Mouse (Mus musculus): Measurements from ENCODE around the gene Sarm1.
"Not testable (repeated sequence)": the region's sequence is repeated elsewhere in the genome, so short reads cannot be mapped to it uniquely, and the experiment has no call there.

Sarm1 gene
- long read RNA-seq, experiment 1, full-length matches to known transcripts, result 2 of 4 reads
- long read RNA-seq, experiment 1, partial matches to known transcripts, result 0 of 4 reads
- long read RNA-seq, experiment 1, other reads (novel, unspliced or antisense), result 2 of 4 reads
- long read RNA-seq, experiment 2, full-length matches to known transcripts, result 3 of 5 reads
- long read RNA-seq, experiment 2, partial matches to known transcripts, result 1 of 5 reads
- long read RNA-seq, experiment 2, other reads (novel, unspliced or antisense), result 1 of 5 reads

DNA sequence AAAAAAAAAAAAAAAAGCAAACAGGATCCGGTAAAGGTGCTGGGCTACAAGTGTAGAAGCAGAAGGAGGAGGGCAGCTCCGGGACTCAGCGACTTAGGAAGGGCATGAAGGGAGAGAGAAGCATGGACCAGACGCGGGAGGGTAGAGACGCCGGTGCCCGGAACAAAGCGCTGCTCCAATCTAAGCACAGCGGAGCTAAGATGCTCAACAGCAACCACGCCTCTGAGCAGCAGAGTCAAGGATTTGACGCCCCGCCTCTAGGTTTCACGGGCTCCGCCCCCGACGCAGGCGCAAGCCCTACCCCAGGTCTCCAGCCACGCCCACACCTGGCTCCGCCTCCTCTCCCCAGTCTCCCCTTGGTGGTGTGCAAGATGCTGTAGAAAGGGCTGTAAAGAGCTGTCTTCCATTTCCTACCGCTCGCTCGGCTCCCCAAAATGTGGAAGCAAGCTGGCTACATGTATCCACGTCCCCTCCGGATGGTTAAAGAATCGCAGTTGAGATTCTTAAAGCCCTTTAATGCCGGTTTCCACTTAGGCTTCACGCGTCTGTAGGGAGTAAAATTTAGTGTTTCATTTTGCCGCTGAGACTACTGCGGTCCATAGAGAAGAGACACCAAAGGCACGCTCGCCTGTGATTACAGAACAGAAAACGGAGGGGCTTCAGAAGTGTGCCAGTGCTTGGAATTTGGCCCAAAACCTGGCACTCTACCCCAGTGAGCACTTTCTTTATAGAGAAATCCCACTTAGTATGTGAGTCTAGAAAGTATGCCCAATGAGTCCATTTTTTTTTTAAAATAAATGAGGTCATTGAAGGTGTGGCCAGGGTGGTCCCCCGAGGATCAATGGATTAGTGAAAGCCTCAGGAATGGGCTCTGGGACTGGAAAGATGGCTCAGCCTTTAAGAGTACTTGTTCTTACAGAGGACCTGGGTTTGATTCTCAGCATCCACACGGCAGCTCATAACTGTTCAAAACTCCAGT lies at the start of gene Sarm1:
Gene Sarm1 (minus strand): TSS at position 211 of the 979 bp plus-strand sequence.
- intact Hi-C loops (cut with DNase I), result no loop called here

DNA sequence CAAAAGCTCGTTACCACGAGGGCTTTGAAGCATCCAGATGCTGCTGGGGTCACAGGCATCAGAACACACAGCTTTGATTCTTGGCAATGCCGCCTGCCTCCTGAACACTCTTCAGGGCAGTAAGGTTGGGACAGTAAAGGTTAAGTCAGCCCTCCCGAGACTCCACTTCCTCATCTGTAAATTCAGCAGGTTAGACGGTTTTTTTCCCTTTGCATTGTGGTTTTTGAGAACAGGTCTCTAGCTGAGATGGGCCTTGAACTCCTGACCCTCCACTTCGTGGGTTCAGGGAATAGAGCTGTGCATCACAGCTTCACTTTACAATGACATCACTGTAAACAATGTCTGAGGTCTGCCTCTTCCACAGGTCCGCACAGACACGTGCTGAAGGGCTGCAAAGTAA lies 47.6 kb upstream of the Sarm1 start:
- intact Hi-C loops (cut with DNase I), result no loop called here

DNA sequence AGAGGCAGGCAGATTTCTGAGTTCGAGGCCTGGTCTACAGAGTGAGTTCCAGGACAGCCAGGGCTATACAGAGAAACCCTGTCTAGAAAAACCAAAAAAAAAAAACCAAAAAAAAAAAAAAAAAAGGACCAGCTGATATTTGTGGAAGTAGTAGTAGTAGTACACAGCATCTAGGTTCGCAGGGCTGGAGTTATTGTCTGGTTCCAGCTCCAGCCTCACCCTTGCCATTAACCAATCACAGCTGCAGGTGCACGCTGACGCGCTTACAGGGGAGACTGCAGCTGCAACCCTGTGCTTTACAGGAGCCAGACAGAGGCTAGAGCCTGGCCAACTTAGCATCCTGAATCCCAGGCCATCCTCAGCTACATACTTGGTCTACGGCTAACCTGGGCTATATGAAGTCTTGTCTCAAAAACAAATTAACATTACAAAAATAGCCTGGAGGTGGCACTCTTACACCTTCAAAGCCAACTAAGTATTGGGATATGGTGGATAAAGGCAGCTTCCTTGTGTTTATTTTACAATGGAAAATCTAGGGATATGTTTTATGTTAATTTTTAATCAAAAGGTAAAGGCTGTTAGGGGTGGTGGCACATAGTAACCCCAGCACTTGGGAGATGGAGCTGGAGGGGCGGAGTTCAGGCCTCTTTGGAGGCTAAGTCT lies 47.0 kb upstream of the Sarm1 start:
- intact Hi-C loops (cut with DNase I), result no loop called here

DNA sequence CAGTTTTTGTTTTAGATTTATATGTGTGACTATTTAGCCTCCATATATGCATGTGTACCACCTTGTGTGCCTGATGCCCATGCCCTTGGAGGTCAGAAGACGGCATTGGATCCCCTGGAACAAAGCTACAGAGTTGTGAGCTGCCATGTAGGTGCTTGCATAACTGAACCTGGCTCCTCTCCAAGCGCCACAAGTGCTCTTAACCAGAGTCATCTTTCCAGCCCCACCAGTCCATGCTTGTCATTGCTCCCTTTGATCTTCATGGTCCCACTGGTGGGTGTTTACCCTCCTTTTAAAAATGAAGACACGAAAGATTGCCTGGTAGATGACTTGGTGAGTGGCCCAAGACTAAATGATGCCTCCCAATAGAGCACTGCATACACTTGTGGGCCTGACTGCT lies 42.8 kb upstream of the Sarm1 start:
- intact Hi-C loops (cut with DNase I), result no loop called here

DNA sequence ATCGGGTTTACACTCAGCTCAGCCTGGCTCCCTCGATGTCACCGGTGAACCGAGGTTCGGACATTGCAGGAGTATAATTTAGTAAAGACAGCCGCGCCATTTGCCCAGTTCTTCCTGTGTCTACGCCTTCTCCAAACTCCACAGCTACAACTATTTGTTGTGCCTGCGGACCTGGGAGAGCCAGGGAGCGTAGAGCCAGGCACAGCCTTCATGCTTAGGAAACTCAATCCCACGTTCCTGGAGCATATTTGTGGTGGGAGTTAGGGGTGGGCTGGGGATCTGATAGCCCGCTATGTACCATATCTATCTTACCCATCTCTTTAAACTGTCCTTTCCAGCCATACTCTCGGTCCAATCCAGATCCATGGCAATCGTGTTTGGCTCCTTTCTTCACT lies 39.1 kb upstream of the Sarm1 start:
- intact Hi-C loops (cut with DNase I), result no loop called here

DNA sequence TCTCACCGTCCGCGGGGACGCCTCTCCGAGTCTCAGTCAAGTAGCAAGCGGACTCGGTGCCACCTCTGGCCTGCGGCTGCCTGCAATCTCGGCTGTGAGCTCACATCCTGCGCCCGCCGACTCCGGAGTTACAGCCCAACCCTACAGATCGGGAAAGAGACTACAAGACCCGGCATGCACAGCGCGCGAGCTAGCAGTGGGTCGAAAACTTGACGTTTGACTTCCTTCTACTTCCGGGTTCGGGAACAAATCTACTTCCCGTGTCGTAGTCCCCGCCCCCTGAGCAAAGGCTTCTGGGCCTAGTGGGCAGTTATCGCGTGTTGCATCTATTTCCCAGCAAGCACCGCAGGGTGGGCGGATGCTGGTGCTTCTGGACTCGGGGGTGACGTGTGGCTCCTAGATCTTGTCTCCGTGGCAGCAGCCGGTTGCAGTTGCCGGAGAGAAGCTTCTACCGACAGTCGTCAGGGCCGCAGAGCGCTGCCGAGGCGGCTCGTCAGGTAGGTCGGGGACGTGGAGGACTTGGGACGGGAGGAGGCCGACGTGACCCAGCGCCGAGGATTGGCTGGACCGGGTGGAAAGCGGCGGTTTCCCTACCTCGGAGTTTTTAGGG lies 38.6 kb upstream of the Sarm1 start, which contains the start of the genes Tnfaip1 and Ift20:
Gene Tnfaip1 (minus strand): TSS at position 253 of the 610 bp plus-strand sequence.
Gene Ift20 (plus strand): TSS at position 282 of the 610 bp plus-strand sequence.
- intact Hi-C loops (cut with DNase I), result no loop called here

DNA sequence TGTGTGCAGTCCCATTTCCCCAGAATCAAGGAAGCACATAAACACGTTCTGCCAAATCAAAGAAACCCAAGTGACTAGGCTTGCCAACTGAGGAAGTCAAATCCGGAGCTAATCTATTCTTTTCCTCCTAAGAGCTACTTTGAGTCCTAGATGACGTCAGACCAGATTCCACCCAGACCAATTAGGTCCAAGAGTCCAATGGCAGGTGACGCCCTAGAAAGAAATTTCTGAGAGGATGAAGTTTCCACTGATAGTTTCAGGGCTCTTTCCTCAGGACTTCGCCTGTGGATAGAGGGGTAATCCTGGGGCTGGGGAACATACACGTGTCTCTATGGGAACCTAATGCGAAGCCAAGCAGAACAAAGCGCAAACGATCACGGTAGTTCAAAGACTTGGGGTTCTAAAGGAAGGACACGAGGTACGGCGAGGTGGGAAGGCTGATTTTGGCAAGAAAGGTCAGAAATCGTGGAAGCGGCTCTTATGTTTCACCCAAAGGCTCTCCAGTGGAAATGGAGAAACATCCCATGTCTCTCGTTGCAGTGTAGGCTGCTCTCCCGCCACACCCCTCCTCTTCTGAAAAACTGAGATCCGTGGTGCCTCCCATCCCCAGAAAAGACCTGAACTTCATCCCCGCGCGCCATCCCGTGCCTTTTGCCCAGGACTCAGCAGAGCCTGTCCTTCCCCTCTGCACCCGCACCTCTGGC lies 38.0 kb upstream of the Sarm1 start:
- intact Hi-C loops (cut with DNase I), result no loop called here

DNA sequence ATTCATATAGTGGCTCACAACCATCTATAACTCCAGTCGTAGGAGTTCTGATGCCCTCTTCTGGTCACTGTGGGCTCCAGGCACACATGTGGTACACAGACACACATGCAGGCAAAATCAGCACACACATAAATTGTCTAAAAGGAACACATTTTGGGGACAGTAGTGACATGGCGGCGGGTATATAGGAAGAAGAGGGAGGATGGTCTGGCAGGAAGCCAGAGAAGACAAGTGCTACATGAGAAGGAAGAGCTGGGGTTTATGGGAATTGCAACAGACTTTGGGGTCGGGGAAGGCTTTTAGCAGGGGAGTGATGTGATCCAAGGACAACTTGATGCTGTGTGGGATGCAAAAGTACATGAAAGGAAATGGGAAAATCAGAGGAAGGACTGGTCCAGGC lies 37.0 kb upstream of the Sarm1 start:
- intact Hi-C loops (cut with DNase I), result no loop called here

DNA sequence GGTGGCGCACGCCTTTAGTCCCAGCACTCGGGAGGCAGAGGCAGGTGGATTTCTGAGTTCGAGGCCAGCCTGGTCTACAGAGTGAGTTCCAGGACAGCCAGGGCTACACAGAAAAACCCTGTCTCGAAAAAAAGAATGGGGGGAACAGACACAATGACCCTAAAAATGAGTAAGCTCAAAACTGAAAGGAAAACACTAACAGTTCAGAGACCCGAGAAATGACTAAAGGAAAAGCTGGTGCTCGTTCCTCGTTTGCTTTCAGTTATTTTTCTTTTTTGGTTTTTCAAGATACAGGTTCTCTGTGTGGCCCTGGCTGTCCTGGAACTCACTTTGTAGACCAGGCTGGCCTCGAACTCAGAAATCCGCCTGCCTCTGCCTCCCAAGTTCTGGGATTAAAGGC lies 34.0 kb upstream of the Sarm1 start:
- intact Hi-C loops (cut with DNase I), result not testable (repeated sequence)

DNA sequence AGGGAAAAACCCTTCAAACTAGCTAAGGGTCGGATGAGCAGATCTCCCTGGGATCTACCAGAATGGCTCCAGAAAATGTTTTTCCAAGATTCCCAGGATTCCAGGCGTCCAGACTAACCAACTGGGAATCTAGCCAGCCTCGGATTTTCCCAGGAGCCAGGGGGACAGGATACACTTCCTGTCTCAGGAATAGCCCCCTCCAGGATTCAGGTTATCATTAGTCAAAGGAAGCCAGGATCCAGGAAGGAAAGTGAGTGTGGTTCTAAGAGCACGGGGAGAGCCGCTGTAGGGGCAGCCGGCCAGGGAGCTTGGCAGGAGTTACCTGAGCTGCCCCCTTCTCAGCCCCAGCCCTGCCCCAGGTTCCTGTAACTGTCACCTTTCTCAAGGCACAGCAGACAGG lies 33.5 kb upstream of the Sarm1 start:
- intact Hi-C loops (cut with DNase I), result no loop called here

DNA sequence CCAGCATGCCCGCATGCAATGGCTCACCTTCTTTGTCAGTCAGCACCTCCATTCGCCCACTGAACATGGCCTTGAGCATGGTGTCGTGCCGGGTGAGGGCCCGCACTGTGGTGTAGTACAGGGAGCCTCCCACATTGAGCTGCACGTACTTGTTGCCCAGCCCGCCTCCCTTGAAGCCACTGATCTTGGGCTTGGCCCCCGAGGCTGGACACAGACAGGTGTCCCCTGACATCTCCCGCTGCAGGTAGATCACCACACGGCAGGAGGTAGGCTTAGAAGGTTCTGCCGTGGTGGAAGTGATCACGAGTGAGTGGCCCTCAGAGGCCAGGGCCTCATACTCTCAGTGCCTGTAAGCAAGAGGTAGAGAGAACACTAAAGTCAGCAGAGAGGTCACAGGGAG lies 32.4 kb upstream of the Sarm1 start:
- intact Hi-C loops (cut with DNase I), result no loop called here

DNA sequence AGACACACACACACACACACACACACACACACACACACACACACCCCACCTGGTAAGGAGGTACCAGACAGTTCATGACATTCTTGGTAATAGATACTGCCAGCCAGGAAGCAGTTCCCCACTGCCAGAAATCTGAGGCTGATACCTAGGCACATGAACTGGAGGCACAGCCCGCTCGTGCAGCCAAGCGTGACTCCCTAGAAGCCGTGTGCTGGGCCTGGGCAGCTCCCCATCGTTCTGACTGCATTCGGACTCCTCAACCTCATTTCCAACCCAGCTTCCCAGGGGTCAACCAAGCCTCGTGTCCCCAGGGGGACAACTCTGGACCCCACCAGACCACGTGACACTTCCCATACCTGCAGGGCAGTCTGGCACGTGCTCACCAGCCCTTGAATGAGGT lies 31.2 kb upstream of the Sarm1 start:
- intact Hi-C loops (cut with DNase I), result no loop called here

DNA sequence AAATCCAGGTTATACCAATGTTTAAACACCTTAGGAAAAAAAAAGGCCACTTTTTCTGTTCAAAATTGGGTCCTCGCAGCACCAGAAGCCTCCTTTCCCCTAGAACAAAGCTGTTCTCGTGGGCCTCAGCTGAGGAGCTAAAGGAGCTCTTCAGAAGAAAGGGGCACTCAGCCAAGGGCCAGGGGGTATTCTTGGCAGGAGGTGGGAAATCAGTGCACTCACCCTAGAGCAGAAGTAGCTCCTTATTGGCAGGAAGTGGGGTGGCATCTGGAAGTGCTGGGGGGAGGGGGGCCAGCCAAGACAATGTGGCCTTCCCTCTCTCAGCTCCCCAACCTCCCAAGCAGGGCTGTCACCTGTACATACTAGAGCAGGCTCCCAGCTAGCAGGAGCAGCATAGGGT lies 27.3 kb upstream of the Sarm1 start:
- intact Hi-C loops (cut with DNase I), result no loop called here

DNA sequence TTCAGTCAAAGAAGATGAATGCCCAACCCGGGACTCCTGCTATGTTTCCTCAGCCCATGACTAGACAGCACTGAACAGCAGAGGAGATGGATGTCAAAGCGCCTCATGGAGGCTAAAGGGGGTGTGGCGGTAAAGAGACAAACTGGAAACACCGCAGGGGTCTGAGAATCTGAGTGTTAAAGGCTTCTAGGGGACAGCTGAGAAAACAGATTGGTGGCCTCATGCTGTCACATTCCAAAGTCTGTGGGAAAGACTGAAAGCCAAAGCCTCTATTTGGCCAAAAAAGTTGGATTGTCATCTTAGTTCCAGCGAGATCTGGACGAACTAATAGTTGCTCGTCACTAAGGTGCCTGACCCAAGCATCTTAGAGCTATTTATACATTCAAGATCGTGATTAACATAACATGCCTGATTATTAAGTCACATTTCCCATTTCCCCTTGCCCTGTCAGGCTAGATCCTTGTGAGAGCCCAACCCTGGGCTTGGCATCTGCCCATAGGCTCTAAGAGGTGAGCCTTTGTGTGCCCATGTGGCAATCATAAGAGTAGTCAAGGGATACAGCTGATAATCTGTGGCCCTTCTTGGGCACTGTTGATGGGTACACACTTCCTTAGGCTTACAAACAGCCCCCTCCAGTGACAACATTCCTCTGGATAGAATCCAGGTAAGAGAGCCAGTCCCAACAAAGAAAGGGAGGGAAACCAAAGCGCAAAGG lies 25.8 kb upstream of the Sarm1 start:
- intact Hi-C loops (cut with DNase I), result no loop called here

DNA sequence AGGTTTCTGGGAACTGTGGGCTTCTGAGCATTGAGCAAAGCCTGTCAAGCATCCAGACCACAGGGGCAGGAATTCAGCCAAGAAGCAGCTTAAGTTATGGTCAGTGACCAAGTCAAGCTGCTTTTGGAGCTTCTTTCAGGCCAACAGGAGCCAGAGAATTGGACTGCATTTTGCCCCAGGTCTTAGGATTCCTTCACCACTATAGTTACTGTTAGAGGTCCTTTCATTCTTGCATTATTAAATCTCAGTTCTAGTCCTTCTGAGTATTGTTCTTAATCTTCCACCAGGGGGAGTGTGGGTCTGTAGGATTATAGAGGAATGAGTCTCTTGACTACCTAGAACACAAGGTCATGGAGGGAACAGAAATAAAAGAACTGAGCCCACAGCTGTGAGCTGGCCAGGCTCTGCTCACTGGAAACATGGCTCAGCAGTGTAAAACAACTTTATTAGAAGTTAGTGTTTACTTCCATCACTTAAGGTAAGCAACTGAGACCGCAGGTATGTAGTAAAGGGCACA lies 25.0 kb upstream of the Sarm1 start:
- intact Hi-C loops (cut with DNase I), result no loop called here

DNA sequence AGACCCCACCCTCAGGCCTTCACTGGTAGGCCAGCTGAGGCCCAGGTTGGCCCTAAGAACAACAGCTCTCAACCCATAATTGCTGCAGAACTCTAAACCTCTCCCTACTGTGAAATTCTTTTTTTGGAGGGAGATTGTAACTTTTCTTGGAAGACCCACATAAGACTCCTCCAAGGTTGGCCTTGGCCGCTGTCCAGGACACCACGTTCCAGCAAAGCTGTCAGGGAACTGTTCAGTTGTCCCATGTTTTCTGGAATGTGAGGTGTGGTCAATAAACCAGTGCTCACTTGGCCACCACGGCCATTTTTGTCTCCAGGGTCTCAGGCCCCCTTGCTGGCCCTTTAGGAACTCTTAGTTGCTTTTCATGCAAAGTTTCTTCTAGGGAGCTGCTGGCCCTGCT lies 24.3 kb upstream of the Sarm1 start:
- intact Hi-C loops (cut with DNase I), result no loop called here

DNA sequence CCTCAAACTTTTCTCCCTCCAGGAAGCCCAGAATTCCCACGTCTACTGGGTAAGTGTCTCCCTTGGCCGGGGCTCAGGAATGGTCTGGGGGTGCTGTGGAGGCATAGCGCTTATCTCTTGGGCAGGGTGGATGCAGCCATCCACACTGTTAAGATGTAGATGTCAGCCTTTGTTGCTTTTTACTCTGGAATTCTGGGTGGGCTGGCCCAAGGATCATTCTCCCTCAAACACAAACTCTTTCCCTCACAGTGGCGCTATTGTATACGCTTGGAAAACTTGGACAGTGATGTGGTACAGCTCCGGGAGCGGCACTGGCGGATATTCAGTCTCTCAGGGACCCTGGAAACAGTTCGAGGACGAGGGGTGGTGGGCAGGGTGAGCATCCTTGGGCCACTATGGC lies 21.4 kb upstream of the Sarm1 start:
- intact Hi-C loops (cut with DNase I), result no loop called here

DNA sequence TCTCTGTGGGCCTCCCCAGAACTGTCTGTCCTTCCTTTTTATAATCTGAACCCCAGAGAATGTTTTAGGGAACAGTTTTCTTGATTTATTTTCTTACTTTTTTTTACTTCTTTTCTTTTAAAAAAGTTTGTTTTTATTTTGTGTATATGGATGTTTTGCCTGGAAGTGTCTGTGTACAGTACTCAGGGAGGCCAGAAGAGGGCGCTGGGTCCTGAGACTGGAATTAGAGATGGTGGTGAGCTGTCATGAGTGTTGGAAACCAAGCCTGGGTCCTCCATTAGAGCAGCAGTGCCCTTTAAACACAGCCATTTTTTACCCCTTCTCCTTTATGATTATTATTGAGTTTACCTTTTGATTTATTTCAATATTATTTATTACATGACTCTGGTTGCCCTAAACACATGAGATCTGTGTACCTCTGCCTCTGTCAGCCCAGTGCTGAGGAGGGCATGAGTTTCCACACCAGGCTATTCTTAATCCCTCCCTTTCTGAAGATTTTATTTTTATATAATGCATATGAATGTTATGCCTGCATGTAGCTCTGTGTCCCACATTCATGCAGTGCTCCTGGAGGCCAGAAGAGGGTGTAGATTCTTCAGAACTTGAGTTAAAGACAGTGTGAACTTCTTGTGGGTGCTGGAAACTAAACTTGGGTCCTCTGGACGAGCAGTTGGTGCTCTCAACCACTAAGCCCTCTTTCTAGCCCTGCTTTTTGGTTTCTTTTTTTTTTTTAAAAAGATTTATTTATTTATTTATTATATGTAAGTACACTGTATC lies 18.2 kb upstream of the Sarm1 start:
- intact Hi-C loops (cut with DNase I), result no loop called here

DNA sequence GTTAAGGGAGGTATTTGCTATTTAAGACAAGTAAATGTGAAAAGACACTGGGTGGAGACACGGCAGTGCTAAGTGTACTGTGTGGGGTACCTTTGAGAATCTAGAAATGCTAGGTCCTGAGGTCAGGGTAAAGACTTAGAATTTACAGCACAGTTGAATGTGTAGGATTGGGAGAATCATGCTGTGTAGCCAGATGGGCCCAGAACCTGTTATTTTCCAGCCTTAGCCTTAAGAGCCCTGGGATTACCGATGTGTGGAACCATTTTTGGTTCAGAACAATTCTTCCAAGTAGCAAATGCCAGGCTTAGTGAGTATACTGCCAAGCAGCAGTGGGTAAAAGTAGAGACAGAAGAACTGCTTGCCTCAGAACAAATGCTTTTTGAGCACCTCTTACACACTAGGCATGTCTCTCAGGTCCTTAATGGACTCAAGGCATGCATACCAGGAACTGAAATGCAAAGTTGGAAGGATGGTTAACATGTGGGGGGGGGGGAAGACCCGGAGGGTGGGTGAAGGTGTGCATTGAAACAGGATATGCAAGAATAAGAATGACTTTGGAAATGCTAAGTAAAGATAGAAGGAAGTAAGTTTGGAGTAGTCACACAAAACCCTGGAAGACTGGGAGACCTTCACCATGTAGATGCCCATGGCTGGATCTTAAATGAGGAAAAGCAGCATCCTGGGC lies 15.7 kb upstream of the Sarm1 start:
- intact Hi-C loops (cut with DNase I), result no loop called here
